Mouse (Mus musculus) liver, embryonic 16.5 days (tissue): ENCODE data around the gene Ldhal6b. TPM values are rescaled to one million over a fixed set of nuclear protein-coding genes. Genes with fewer than 3 reads are reported as not detected.

Source experiments
- ATAC-seq: fragments of 200-750 bp; cut with Nextera tagmentation; 2 replicates; pipeline ENCODE4 v1.8.0; 2017; ENCODE audit warnings: low read depth, mild to moderate bottlenecking, moderate number of reproducible peaks, moderate library complexity
- H3K27ac ChIP-seq: fragments of 300-500 bp; sonication (generic); 2 replicates; pipeline ENCODE4 v1.5.1; 2014; ENCODE audit warnings: mild to moderate bottlenecking, low read length
- H3K27me3 ChIP-seq: fragments of 300-500 bp; sonication (generic); 2 replicates; pipeline ENCODE4 v1.6.1; 2014; ENCODE audit warnings: low read depth, low read length, mixed read lengths; ENCODE audit not compliant: control insufficient read depth, insufficient read depth
- H3K36me3 ChIP-seq: fragments of 300-500 bp; sonication (generic); 2 replicates; pipeline ENCODE4 v1.6.1; 2014; ENCODE audit warnings: mild to moderate bottlenecking; ENCODE audit not compliant: control insufficient read depth, insufficient read depth
- H3K4me1 ChIP-seq: fragments of 300-500 bp; sonication (generic); 2 replicates; pipeline ENCODE4 v1.6.1; 2014; ENCODE audit warnings: low read depth, low read length, mixed read lengths; ENCODE audit not compliant: control insufficient read depth
- H3K4me2 ChIP-seq: fragments of 300-500 bp; sonication (generic); 2 replicates; pipeline ENCODE4 v1.6.1; 2014; ENCODE audit warnings: low read depth, low read length, mixed read lengths
- H3K4me3 ChIP-seq: fragments of 300-500 bp; sonication (generic); 2 replicates; pipeline ENCODE4 v1.5.1; 2014; ENCODE audit warnings: low read depth, mild to moderate bottlenecking, low read length
- H3K9ac ChIP-seq: fragments of 300-500 bp; sonication (generic); 2 replicates; pipeline ENCODE4 v1.6.1; 2014; ENCODE audit warnings: low read depth, low read length
- H3K9me3 ChIP-seq: fragments of 300-500 bp; sonication (generic); replicated peaks from 2 replicates; pipeline ENCODE4 v1.6.1; 2016; ENCODE audit warnings: low read length; ENCODE audit not compliant: control insufficient read depth
- WGBS: fragments of 180-500 bp; shearing (Covaris S2); extraction: QIAGEN DNeasy Blood & Tissue Kit; methylation state at CpG from one replicate; pipeline ENCODE4 v1.1.7; 2014; ENCODE audit not compliant: insufficient replicate concordance; 5-methylcytosine and 5-hydroxymethylcytosine counted together
- polyA plus RNA-seq: library from polyadenylated mRNA; unstranded; fragments of >200 nt; fragmentation: Nextera tagmentation; extraction: Ambion mirVana; gene quantifications from 2 replicates; pipeline ENCODE4 v1.2.1, GENCODE M21; 2015

The Ldhal6b gene
- polyA plus RNA-seq, 1 experiment from 2014 or later = not detected

DNA sequence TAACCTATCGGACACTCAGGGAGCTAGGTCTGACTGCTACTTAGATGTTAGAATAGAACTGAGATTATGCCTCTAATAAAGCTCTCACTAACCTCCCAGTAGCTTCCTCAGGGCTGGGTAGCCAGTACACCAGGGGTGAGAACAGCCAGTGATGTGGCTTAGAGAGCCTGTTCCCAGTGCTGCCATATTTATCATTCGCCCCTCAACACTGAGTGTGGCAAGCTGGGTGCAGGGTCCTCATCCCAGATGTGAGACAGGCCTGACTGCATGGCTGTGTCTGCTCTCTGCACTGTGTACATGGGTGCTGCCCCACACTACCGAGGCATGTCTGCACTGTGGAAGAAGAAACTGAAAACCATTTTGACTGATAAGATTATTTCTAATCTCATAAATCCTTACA is 4.5 kb downstream of the Ldhal6b start:
- Histone ChIP-seq H3K4me1 (no peaks in the 10 kb centered on the region; the same call in none of the 2 replicates), H3K9ac (no peak overlapping the region), H3K27ac (peak overlapping the region; percentile 60; the same call in 1 of the 2 replicates), H3K4me3 (no peak overlapping the region), H3K4me2 (no peak overlapping the region), H3K9me3 (no peaks in the 10 kb centered on the region), H3K27me3 (no peaks in the 10 kb centered on the region), H3K36me3 (no peaks in the 10 kb centered on the region)
- no peak for ATAC-seq
- WGBS = 58% methylated on average over 3 of the region's 3 CpGs

GRCm38 (mm10) chr17:5413350-5413749 is 5.2 kb downstream of the Ldhal6b start:
- no peaks in the 10 kb centered on the region for H3K9me3 ChIP-seq
- H3K4me1 ChIP-seq = no peaks in the 10 kb centered on the region; the same call in none of the 2 replicates
- WGBS = 75% methylated on average over 13 of the region's 13 CpGs
- no peaks in the 10 kb centered on the region for H3K27me3 ChIP-seq
- no peak overlapping the region for H3K4me2 ChIP-seq
- H3K27ac ChIP-seq = peak overlapping the region; percentile 60; the same call in 1 of the 2 replicates
- H3K9ac ChIP-seq = no peak overlapping the region
- no peaks in the 10 kb centered on the region for H3K36me3 ChIP-seq
- ATAC-seq = peak; percentile 94
- no peak overlapping the region for H3K4me3 ChIP-seq

GRCm38 (mm10) chr17:5412740-5413139 is 5.8 kb downstream of the Ldhal6b start:
- no peaks in the 10 kb centered on the region for H3K36me3 ChIP-seq
- no peaks in the 10 kb centered on the region for H3K27me3 ChIP-seq
- no peaks in the 10 kb centered on the region; the same call in none of the 2 replicates for H3K4me1 ChIP-seq
- H3K27ac ChIP-seq = peak overlapping the region; percentile 38; the same call in 1 of the 2 replicates
- H3K4me2 ChIP-seq = no peak overlapping the region
- no peak overlapping the region for H3K9ac ChIP-seq
- no peak overlapping the region for H3K4me3 ChIP-seq
- ATAC-seq = no peak
- H3K9me3 ChIP-seq = no peaks in the 10 kb centered on the region
- 57% methylated on average over 7 of the region's 7 CpGs for WGBS

DNA sequence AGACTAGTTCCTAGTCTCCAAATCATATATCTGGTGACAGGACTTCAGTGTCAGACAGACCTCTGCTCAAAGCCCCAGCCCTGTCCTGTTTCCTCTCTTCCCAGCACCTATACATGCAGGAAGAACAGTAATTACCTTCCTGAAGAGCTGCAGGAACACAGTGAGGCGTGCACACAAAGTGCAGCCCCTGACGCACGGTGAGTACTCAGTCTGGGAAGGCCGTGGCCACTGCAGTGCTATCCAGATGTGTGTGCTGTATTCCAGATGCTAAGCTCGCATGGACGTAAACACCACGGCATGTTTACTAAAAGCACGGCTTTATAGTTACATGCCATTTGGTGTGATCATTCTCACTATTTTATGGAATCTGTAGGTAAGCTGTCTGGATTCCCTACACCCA is 6.3 kb downstream of the Ldhal6b start:
- H3K4me2 ChIP-seq = no peak overlapping the region
- WGBS = 84% methylated on average over 8 of the region's 8 CpGs
- no peak for ATAC-seq
- H3K4me3 ChIP-seq = no peak overlapping the region
- no peaks in the 10 kb centered on the region for H3K9me3 ChIP-seq
- H3K36me3 ChIP-seq = no peaks in the 10 kb centered on the region
- H3K27ac ChIP-seq = no peak overlapping the region
- no peak overlapping the region for H3K9ac ChIP-seq
- H3K4me1 ChIP-seq = no peaks in the 10 kb centered on the region; the same call in none of the 2 replicates
- no peaks in the 10 kb centered on the region for H3K27me3 ChIP-seq

DNA sequence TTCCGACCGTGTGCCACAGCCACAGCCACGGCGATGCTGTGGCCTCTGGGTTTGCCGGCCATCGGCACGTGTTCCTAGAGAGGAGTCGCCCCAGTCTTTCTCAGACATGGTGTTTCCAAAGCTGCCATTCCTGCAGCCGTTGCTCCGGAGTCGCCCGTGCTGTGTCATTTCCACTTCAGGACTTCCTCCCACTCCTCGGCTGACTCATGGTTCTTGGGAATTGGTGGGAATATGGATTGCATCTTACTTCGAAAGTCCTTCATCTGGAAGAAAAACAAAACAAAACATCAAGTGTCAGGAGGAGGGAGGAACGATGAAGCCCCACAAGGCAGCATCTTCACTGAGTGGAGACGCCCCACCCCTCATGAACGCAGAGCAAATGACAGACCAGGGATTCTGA is 7.4 kb downstream of the Ldhal6b start:
- H3K27me3 ChIP-seq = no peaks in the 10 kb centered on the region
- no peak overlapping the region for H3K4me3 ChIP-seq
- H3K9ac ChIP-seq = no peak overlapping the region
- no peaks in the 10 kb centered on the region; the same call in none of the 2 replicates for H3K4me1 ChIP-seq
- H3K4me2 ChIP-seq = no peak overlapping the region
- H3K36me3 ChIP-seq = no peaks in the 10 kb centered on the region
- H3K27ac ChIP-seq = no peak overlapping the region
- ATAC-seq = no peak
- H3K9me3 ChIP-seq = no peaks in the 10 kb centered on the region
- WGBS = 82% methylated on average over 17 of the region's 17 CpGs

- no peaks in the 10 kb centered on the region for H3K36me3 ChIP-seq
Observed at GRCm38 (mm10) chr17:5410336-5410735, 8.2 kb downstream of the Ldhal6b start.

DNA sequence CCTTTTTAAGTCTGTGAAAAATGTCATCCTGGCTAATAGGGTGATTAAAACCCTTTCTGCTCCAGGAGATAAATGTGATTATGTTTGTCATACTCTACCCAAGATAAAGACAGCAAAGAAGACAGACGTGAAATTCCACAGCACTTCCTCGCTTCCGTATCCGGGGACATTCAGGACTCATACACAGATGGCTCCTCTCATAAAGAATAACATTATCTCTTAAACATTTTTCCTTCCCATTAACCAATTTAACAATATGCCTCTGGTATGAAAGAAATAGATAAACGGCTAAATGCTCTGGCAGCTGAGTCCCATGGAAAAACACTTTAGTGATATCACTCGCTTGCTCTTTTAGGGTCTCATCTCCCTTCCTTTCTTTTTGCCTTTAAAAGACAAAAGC is 11.5 kb downstream of the Ldhal6b start:
- no peak overlapping the region for H3K4me3 ChIP-seq
- H3K27ac ChIP-seq = no peak overlapping the region
- no peaks in the 10 kb centered on the region for H3K9me3 ChIP-seq
- H3K36me3 ChIP-seq = no peaks in the 10 kb centered on the region
- H3K27me3 ChIP-seq = no peaks in the 10 kb centered on the region
- 25% methylated on average over 6 of the region's 6 CpGs for WGBS
- peak overlapping the region; percentile 36; the same call in 1 of the 2 replicates for H3K4me2 ChIP-seq
- peaks cover 5% of the 10 kb centered on the region for H3K4me1 ChIP-seq
- no peak for ATAC-seq
- no peak overlapping the region for H3K9ac ChIP-seq

More at GRCm38 (mm10) chr17:5410336-5410735, 8.2 kb downstream of the Ldhal6b start:
- no peaks in the 10 kb centered on the region; the same call in none of the 2 replicates for H3K4me1 ChIP-seq
- H3K4me2 ChIP-seq = no peak overlapping the region
- WGBS = 71% methylated on average over 4 of the region's 4 CpGs
- H3K9me3 ChIP-seq = no peaks in the 10 kb centered on the region
- no peak overlapping the region for H3K27ac ChIP-seq
- no peak overlapping the region for H3K4me3 ChIP-seq
- no peak overlapping the region for H3K9ac ChIP-seq
- no peak for ATAC-seq
- H3K27me3 ChIP-seq = no peaks in the 10 kb centered on the region

- no peak overlapping the region for H3K4me3 ChIP-seq
- peak overlapping the region; percentile 36 for H3K4me2 ChIP-seq
- H3K9ac ChIP-seq = no peak overlapping the region; the same call in 1 of the 2 replicates
- no peak for ATAC-seq
- no peaks in the 10 kb centered on the region for H3K9me3 ChIP-seq
- 12% methylated on average over 10 of the region's 10 CpGs for WGBS
- no peaks in the 10 kb centered on the region for H3K27me3 ChIP-seq
- H3K27ac ChIP-seq = no peak overlapping the region
- peaks cover 5% of the 10 kb centered on the region for H3K4me1 ChIP-seq
- no peaks in the 10 kb centered on the region for H3K36me3 ChIP-seq
Observed at GRCm38 (mm10) chr17:5406566-5406965, 12.0 kb downstream of the Ldhal6b start.

- H3K4me2 ChIP-seq = no peak overlapping the region
- 38% methylated on average over 6 of the region's 6 CpGs for WGBS
- H3K4me3 ChIP-seq = no peak overlapping the region
- no peaks in the 10 kb centered on the region for H3K9me3 ChIP-seq
- no peak overlapping the region for H3K27ac ChIP-seq
- no peaks in the 10 kb centered on the region for H3K36me3 ChIP-seq
- H3K27me3 ChIP-seq = no peaks in the 10 kb centered on the region
- no peak for ATAC-seq
- H3K9ac ChIP-seq = no peak overlapping the region
- H3K4me1 ChIP-seq = peaks cover 5% of the 10 kb centered on the region
Observed at GRCm38 (mm10) chr17:5403885-5404284, 14.7 kb downstream of the Ldhal6b start.
